Mouse (Mus musculus) gastrocnemius, adult 2 months (tissue): ENCODE measurements around the gene Theg. TPM values are rescaled to one million over a fixed set of nuclear protein-coding genes. Genes with fewer than 3 reads are reported as not detected.

Experiments
- DNase-seq: peaks from one replicate; pipeline ENCODE4 v3.0.0; 2022
- H3K27ac ChIP-seq: fragments of 200-600 bp; 2 replicates; pipeline ENCODE4 v1.8.1; 2022; ENCODE audit warnings: mild to moderate bottlenecking
- H3K4me3 ChIP-seq: fragments of 200-600 bp; 2 replicates; pipeline ENCODE4 v1.8.1; 2022; ENCODE audit warnings: mild to moderate bottlenecking, moderate library complexity
- CTCF ChIP-seq: fragments of 200-600 bp; IDR thresholded peaks from 2 replicates; pipeline ENCODE4 v1.8.1; 2022; ENCODE audit warnings: antibody characterized with exemption, mild to moderate bottlenecking, moderate library complexity
- intact Hi-C: fragments of 180-260 bp; cut with DNase I; formaldehyde crosslinking; loops from one replicate; pipeline ENCODE4 v1.15.1; 2025
- total RNA-seq, 2 experiments: library from RNA; stranded (reverse); gene quantifications; 2 replicates each; pipeline ENCODE4 v1.2.3; 2021

Theg gene
- total RNA-seq, 2 experiments from 2014 or later: not detected

DNA sequence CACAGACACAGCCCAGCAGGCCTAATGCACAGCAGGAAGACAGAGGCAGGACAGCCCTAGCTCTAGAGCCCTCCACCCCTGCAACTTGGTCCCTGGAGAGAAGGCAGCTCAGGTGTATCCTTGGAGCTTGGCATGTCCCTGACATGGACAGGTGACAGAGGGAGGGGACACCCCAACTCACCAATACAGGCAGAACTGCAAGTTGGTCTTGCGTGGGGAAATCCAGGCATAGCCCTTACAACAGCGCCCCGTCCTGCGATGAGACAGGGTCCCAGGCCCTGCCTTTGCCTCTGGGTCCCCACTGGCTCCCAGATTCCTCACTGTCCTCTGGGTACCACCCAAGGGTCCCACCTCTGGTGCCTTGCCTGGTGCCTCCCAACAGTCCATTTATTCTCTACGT, 1.4 kb downstream of the Theg start:
- no peak for DNase-seq
- no peak for TF ChIP-seq CTCF
- intact Hi-C loops: no loop called here
- Histone ChIP-seq H3K27ac (no peak overlapping the region), H3K4me3 (no peak overlapping the region)

DNA sequence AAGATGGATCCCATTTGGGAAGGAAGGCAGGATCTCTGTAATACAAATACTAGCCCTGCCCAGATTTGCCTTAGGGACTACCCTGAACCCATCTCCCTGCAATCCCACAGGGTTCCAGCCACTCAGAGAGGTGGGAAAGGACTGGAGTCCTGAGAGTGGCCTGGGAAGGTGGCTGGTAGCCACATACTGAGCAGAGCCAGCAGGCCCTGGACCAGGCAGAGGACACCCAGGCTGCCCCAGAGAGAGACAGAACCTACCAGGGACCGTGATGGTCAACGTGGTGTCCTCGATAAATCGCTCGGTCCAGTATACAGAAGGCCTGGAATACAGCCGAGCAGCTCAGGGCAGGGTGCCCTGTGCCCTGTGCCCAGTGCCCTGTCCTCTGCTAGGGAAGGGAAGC, 2.0 kb downstream of the Theg start:
- intact Hi-C loops: no loop called here
- no peak for DNase-seq
- Histone ChIP-seq H3K27ac (no peak overlapping the region), H3K4me3 (no peak overlapping the region)
- no peak for TF ChIP-seq CTCF

DNA sequence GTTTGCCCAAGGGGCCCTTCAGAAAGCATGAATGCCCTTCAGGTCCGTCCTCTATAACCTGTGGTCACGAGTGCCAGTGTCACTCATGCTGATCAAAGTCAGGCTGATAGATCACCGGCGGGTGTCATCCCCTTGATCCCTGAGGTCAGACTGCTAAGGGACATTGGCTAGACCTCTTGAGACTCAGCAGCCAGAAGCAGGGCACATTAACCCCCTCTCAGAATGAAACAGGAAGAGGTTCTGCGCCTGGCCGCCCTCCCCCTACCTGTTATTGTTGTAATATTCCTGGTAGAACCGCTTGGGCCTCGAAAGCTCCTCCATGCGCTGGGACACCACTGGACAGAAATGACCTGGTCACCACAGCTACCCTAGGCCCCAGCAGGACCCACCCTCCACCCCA, 2.7 kb downstream of the Theg start:
- intact Hi-C loops: no loop called here
- Histone ChIP-seq H3K27ac (no peak overlapping the region), H3K4me3 (no peak overlapping the region)
- TF ChIP-seq CTCF: no peak
- DNase-seq: no peak

DNA sequence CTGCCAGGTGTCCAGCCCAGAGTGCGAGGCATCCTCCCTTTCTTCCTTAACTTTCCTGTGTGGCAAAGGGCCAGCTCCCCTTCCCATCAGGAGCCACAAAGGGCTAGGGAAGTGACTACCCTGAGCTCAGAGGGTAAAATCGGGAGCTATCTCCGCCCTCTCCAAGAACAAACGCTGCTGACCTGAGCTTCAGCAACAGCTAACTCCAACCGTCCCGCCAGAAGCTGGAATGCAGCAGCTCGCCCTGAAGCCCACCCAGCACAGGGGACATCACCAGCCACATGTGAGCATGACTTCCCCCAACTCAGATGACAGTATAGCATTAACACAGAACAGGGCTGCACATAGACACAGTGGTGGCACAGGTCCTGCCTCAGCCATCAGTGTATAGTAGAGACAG, 3.1 kb downstream of the Theg start:
- no peak for TF ChIP-seq CTCF
- intact Hi-C loops: no loop called here
- Histone ChIP-seq H3K4me3 (no peak overlapping the region), H3K27ac (no peak overlapping the region)
- no peak for DNase-seq

DNA sequence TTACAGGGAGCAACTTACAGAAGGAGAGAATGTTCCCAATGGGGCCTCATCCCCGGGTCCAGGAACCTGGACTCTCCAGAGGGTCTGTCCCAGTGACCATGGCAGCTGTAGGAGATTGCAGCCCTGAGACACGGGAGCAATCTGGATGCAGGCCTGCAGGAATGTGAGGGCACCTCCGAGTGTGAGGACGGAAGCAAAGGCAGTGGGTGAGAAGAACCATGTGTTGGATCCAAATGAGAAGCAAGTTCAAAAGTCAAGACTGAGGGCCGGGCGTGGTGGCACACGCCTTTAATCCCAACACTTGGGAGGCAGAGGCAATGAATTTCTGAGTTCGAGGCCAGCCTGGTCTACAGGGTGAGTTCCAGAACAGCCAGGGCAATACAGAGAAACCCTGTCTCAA, 5.6 kb downstream of the Theg start:
- no peak for DNase-seq
- no peak overlapping the region for H3K4me3 ChIP-seq
- intact Hi-C loops: no loop called here

DNA sequence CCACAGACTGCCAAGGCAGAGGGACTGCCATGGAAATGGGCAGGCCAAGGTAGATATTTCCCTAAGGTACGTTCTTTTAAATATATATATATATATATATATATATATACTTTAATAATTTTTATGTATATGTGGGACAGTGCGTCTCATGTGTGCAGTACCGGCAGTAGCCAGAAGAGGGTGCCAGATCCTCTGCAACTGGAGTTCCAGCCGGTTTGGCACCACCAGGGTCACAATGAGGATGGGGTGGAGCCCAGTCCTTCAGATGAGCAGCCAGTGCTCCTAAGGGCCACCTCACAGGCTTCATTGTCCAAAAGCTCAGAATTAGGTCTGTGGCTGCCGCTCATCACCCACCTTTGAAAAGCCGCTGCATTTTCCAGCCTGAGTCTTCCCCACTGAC, 6.3 kb downstream of the Theg start:
- no peak overlapping the region for H3K27ac ChIP-seq
- peak; percentile 58 for TF ChIP-seq CTCF
- no peak overlapping the region for H3K4me3 ChIP-seq
- intact Hi-C loops: no loop called here
- peak; percentile 43 for DNase-seq

More for the DNA sequence above, 5.6 kb downstream of the Theg start:
- TF ChIP-seq CTCF: no peak
- no peak overlapping the region for H3K27ac ChIP-seq

DNA sequence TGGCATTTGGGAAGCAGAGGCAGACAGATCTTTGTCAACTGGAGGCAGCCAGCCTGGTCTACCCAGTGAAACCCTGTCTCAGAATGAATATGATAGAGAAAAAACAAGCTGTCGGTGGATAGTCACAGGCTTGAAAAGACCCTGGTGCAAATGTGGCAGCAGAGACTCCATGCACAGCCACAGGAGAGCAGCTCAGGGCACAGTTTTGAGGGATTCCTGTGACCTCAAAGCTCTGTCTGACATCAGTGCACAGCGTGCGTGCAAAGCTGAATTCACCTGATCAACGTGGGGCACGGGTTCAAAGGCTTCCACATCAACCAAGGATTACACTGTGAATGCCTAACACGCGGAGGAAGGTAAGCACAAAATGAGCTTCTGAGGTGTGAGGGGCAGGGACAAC, 6.8 kb downstream of the Theg start:
- intact Hi-C loops: no loop called here
- DNase-seq: no peak
- Histone ChIP-seq H3K4me3 (no peak overlapping the region), H3K27ac (no peak overlapping the region)
- no peak for TF ChIP-seq CTCF

DNA sequence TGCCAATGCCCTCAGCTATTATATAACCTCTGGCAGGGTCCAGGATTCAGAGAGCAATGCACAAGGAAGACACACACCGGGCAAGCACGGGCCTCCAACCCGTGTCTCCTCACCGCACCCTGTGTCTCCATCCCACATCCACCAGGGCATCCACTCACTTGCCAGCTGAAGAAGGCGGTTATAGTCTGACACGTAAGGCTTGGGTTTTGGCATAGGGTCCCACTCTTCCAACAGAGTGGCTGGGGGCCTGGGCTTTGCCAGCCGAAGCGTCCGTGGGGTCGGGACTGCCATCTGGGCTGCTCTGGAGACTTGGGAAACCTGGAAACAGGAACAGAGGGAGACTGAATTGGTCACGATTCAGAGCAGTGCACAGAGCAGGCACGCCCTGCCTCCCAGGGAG, 7.3 kb downstream of the Theg start:
- intact Hi-C loops: no loop called here
- no peak overlapping the region for H3K4me3 ChIP-seq
- no peak for DNase-seq
- H3K27ac ChIP-seq: no peak overlapping the region
- no peak for TF ChIP-seq CTCF

DNA sequence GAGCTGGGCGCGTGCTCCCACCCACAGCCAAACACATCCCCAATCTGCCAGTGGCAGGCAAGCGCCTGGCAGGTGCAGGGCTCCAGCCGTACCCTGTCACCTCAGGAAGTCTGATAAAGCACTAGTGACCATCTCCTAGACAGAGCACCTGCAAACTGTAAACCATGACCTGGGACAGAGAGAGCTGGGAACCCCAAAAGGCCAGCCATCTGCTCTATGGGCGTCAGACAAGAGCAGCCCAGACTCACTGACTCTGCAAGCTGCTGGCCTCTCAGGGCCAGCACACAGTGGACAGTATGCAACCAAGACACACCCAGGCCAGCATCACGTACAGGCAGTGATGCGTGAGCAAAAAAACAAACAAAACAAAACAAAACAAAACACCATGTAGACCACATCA, 8.2 kb downstream of the Theg start:
- TF ChIP-seq CTCF: no peak
- no peak overlapping the region for H3K27ac ChIP-seq
- no peak overlapping the region for H3K4me3 ChIP-seq
- intact Hi-C loops: no loop called here
- no peak for DNase-seq

DNA sequence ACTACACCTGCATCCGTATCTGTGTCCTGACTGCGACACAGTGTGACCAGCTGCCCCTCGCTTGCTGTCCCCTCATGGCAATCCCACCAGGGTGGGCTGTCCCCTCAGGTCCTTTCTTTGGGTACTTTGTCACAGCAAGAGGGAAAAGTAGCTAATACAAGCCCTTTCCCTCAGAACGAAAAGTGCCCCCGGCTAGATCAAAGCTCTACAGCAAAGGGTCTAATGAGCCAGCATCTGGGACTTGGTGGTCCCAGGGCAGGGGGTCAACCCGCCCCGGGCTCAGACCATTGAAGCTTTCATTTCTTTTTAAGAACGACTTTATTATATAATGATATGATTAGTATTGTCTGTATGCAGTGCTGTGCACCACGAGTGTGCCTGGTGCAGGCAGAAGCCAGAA, 8.9 kb downstream of the Theg start:
- no peak overlapping the region for H3K27ac ChIP-seq
- DNase-seq: no peak
- H3K4me3 ChIP-seq: no peak overlapping the region
- TF ChIP-seq CTCF: no peak
- intact Hi-C loops: no loop called here

DNA sequence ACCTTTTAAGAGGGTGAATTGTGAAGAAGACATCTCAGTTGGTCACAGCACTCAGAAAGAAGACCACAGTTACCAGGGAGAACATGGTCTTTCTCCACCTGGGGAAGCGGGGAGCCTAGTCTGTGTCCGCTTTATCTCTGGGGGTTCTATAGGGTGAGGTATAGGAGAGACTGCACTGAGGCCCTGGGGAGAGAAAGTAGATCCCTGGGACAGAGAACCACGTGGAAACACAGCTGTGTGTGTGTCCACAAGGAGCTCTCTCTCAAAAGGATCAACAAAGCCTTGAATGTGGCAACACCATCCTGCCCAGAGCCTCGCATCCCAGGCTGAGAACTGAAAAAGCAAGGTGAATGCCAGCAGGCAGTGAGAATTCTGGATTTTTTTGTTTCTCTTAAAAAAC, 9.8 kb downstream of the Theg start:
- H3K4me3 ChIP-seq: no peak overlapping the region
- no peak for DNase-seq
- intact Hi-C loops: no loop called here
- no peak overlapping the region for H3K27ac ChIP-seq
- TF ChIP-seq CTCF: no peak

DNA sequence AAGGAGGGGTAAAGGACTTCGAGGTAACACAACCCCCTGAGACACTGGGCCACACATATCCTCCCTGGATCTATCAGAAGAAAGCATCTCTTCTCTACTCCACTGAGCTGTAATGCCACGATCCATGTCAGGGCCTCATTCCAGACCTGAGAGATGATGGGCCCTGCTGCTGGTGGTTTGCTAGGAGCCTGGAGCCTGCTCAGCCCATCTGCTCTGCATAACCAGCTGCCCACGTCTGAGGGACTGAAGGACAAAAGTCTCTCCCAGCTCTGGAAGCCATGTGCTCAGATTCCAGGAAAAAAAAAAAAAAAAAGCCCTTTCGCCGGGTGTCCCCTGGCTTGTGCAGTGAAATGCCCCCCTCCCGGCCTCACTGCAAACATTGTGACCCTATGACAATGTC, 11.4 kb downstream of the Theg start:
- TF ChIP-seq CTCF: no peak
- H3K4me3 ChIP-seq: no peak overlapping the region
- intact Hi-C loops: no loop called here
- DNase-seq: no peak
- H3K27ac ChIP-seq: no peak overlapping the region

DNA sequence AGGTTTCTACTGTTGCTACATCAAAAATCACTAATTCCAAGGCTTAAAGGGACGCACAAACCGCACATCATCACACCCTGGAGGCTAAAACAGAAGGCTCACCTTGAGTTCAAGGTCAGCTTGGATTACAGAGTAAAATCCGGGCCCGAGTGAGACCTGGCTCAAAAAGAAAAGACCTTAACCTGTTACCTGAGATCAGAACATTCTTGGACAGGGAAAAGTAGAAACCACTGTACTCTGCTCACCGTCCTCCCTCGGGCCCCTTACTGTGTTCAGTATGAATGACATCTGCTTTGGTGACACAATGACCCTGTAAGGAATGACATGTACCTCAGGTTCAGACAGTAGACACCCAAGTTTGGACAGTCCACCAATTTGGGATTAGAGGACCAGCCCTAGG, 12.3 kb downstream of the Theg start:
- Histone ChIP-seq H3K27ac (no peak overlapping the region), H3K4me3 (no peak overlapping the region)
- no peak for DNase-seq
- intact Hi-C loops: no loop called here
- no peak for TF ChIP-seq CTCF

DNA sequence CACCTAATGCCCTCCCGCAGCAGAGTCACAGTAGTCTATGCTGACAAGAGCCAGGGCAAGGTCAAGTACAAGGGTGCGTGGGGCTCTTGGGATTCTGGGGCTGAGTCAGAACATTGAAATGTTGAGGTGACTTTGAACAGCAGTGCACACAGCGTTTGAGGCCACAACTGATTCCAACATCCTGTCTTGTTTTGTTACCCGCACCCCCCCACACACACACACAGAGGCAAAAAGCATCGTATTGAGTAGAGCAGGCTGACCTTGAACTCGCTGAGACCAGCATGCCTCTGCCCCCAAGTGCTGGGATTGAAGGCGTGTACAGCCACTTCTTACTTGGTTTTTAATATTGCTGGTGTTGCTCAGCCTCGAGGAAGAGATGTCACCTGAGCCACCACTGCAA, 12.8 kb downstream of the Theg start:
- intact Hi-C loops: no loop called here
- Histone ChIP-seq H3K4me3 (no peak overlapping the region), H3K27ac (no peak overlapping the region)
- DNase-seq: no peak
- TF ChIP-seq CTCF: no peak

DNA sequence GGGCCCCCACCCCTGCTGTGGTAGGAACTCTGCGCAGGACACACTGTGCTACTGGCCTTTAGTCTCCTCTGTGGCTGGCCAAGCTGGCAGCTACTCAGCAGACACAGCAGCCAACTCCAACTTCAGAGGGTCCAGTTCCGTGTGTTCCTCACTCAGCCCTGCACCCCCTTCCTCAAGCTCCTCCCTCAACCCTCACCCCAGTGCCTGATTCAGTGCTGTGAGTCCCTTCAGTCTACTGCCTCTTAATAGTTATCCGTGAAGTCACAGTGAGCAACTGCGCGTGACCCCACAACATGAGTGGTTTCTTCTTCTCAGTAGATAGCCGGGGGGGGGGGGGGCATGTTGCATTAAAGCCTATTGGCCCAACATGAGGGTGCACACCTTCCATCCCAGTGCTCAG, 13.5 kb downstream of the Theg start:
- intact Hi-C loops: no loop called here
- Histone ChIP-seq H3K4me3 (no peak overlapping the region), H3K27ac (no peak overlapping the region)
- no peak for DNase-seq
- TF ChIP-seq CTCF: no peak
